Mouse (Mus musculus) heart, adult 2 months (tissue): ENCODE data around the gene Eif1ad.

Experiments
- CTCF ChIP-seq: fragments of 200-600 bp; IDR thresholded peaks from 2 replicates; pipeline ENCODE4 v1.8.1; 2022; ENCODE audit warnings: antibody characterized with exemption, mild to moderate bottlenecking, moderate library complexity
- EP300 ChIP-seq: fragments of 200-500 bp; IDR thresholded peaks from 2 replicates; pipeline ENCODE4 v1.6.1; 2011; ENCODE audit warnings: low read depth, low read length, control low read depth; ENCODE audit not compliant: insufficient read depth
- POLR2A ChIP-seq: fragments of 200-500 bp; IDR thresholded peaks from 2 replicates; pipeline ENCODE4 v1.6.1; 2011; ENCODE audit warnings: mild to moderate bottlenecking, low read depth, low read length, control low read depth; ENCODE audit not compliant: insufficient read depth

GRCm38 (mm10) chr19:5407133-5407532 is 40.6 kb downstream of the Eif1ad start:
- TF ChIP-seq CTCF (peak; percentile 74), POLR2A (no peak), EP300 (peak; percentile 39; the same call in 1 of the 2 replicates)
